Mouse (Mus musculus): ENCODE results near the gene Tmprss12. TPM values are rescaled to one million over a fixed set of nuclear protein-coding genes. Genes with fewer than 3 reads are reported as not detected.
"Not testable (repeated sequence)": the region's sequence is repeated elsewhere in the genome, so short reads cannot be mapped to it uniquely, and the experiment has no call there.

Gene Tmprss12
- total RNA-seq, 2 experiments from 2014 or later, result not detected

DNA sequence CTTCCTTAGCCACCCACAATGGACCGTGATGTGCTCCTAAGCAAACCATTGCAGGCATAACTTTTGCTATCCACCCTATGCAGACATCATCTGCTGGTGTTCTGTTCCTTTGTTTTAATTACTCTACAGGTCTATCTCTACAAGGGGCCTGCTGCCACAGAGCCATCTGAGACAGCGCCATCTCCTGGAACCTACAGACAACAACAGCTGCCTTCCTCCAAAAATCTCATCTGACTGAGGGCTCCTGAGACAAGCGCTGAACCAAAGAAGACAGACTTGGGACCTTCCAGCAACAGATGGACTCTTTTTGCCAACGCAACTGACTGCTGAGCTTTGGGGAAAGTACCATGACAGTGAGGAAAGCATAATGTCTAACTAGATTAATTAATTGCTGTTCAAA lies 47.5 kb downstream of the Tmprss12 start:
- not testable (repeated sequence) for DNase-seq

DNA sequence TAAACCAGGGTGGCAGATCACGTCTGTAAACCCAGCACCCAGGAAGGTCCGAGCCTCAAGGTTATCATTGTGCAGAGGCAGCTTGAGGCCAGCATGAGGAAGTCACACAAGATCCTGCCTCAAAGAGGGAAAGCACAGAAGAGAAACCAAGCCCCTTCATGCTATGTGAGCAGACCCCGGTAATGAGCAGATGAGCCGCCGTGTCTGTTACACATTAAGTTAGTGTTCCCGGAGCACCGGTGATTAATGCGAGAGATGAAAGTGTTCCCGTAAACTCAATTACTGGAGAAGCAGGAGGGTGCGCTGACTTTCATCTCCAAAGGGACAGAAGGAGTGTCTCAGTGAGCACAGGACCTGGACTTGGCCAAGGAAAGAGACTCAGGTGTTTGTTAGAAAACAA lies 48.7 kb downstream of the Tmprss12 start:
- not testable (repeated sequence) for DNase-seq

DNA sequence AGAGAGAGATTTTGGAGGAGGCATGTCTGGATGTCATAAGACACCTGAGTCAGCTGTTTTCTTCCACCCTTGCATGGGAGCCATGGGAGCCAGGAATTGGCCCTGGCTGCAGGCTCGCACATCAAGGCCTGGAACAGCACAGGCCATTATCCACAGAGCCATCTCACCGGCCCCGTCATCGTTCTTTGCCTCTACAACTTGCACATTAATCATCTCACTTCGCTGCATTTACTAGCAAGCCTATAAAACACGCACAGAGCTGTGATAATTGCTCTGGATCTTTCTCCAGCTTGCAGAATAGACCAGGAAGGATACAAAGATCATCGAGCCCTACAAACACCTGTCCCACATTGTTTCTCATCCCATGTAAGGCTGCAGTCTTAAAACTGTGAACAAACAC lies 50.1 kb downstream of the Tmprss12 start:
- DNase-seq, result no peak

DNA sequence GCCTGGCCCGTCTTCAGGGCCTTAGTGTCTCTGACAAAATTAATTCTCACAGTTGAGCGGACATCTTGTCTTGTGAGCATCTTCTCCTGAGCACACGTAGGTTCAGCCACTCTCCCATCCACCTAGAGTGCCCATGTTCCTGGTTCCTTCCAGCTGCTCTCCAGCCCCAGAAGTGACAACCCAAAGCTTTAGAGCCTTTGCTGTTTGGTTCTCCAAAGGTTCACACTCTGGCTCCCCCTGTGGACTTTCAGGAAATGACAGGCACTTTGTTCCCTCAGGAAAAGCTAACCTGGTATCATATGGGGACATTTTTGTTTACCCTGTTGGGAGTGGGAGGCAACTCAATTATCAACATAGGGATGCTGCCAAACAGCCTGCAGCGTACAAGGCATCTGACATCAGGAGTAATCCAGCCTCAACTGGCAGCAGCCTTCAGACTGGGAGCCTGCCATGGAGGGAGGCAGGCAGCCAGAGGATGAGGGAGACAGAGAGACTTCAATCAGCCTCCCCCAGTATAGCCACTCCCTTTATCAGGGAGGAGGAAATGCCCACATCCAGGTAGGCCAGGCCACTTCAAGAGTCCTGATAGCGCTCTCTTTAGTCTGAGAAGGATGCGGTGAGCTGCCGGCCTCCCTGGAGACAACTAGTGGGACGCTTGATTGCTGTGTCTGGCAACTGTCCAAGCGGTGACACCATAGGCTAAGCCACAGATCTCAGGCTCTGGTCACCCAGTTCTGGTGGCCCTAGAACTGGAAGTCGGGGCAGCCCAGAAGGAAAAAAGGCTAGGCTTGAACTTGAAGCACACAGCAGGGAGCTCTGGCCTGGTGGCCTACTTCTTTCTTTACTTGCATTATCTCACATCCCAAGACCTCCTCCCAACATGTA lies 51.7 kb downstream of the Tmprss12 start:
- DNase-seq, result not testable (repeated sequence)

DNA sequence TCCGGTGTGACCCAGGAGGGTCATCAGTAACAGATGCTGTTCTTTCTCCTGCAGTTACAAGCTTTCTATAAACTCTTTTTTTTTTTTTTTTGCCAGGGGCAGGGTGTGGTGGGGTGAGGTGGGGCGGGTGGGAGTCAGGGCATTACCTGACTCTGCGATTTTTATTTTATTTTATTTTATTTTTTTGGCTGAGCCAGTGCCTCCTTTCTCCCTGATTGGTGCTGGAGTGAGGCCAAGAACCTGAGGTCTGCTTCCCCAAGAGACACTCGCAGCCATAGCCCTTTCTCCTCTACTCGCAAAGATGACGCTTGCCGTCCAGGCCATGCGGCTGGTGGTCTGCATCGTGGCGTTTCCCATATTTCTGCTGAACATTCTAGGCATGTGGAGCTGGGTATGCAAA lies 54.0 kb downstream of the Tmprss12 start, which contains the start of gene Mettl7a3:
Gene Mettl7a3, plus strand, starts transcription at position 301 of the 400 bp plus-strand sequence.
- DNase-seq, result no peak

DNA sequence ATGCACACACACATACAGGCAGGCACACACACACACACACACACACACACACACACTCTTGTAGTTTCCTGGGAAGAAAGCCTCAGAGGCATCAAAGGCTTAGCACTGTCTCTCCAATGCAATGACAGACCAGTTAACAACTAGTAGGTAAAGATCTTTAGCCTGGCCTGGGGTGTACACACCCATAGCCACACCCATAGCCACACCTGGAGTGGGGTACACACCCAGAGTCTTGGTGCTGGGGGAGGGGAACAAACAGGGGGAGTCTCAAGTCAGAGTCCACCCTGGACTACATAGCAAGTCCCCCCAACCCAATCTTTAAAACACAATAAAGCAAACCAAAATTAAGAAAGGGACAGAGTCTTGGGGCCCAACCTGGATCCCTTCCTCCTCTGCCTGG lies 56.7 kb downstream of the Tmprss12 start:
- not testable (repeated sequence) for DNase-seq

DNA sequence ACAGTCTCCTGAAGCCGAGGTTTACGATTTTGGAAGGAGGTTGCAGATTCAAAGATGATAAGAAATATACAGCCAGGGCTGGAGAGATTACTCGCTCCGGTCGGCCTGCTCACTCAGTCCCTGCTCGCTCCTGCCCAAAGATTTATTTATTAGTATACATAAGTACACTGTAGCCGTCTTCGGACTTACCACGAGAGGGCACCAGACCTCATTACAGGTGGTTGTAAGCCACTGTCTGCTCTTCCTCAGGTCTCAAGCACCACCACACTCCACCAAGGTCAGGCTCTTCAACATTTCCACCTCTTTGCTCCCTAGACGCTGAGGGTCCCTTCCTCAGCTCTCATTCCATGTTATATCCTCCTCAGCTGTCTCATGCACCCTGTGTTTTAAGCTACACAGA lies 57.2 kb downstream of the Tmprss12 start:
- DNase-seq, result not testable (repeated sequence)

DNA sequence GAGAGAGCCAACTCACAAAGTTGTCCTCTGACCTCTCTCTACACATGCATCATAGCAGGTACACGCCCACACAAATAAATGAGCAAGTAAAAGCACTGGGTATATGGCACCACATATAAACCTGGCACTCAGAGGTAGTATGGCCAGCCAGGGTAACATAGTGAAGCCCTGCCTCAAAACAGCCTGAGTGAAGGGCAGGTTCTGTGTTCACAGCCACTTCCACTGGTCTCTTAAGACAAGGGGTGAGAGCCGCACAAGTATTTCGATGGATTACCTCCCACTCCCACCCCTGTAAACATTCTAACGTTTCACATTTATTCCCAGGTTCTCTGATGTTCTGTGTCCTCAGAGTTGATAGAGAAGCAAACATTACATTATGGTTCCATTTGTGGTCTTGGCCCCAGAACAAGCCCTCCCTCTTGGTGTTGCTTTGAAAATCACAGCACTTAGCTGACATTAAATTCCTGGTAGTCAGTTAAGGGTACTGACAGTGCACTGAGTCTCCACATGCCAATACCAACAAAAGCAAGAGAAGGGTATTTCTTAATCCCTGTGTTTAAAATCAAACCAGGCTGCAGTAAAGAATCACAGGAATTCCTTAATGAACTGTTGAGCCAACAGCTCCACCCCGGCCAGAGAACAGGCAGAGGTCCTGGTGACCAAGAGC lies 60.8 kb downstream of the Tmprss12 start:
- not testable (repeated sequence) for DNase-seq

Other genes with a start within 250 kb of the Tmprss12 start
- 10 to 100 TPM; 48.5 to 58.8 TPM for gene Dip2b, start 242.2 kb upstream of the Tmprss12 start, total RNA-seq (2021)
- 10 to 100 TPM; 17.4 to 22.9 TPM for gene Atf1, start 53.0 kb upstream of the Tmprss12 start, total RNA-seq (2021)
- 10 to 100 TPM; 33.7 to 40.8 TPM for gene Mettl7a1, start 23.3 kb downstream of the Tmprss12 start, total RNA-seq (2021)
- gene Mettl7a3, start 54.1 kb downstream of the Tmprss12 start, total RNA-seq (2021), result under 1 TPM; 0.40 to 0.63 TPM
- gene Methig1, start 72.3 kb downstream of the Tmprss12 start, total RNA-seq (2021), result not detected
- 1 to 10 TPM in 1 of 2 experiments, under 1 TPM in 1; 0.76 to 1.0 TPM for gene Mettl7a2, start 72.4 kb downstream of the Tmprss12 start, total RNA-seq (2021)
- not detected for gene Higd1c, start 83.7 kb downstream of the Tmprss12 start, total RNA-seq (2021)
- not detected for gene Gm5475, start 141.3 kb downstream of the Tmprss12 start, total RNA-seq (2021)
- 10 to 100 TPM; 54.0 to 61.5 TPM for gene Slc11a2, start 144.2 kb downstream of the Tmprss12 start, total RNA-seq (2021)
- gene Letmd1, start 188.2 kb downstream of the Tmprss12 start, total RNA-seq (2021), result 10 to 100 TPM; 60.0 to 63.0 TPM
- gene Csrnp2, start 214.7 kb downstream of the Tmprss12 start, total RNA-seq (2021), result 10 to 100 TPM; 25.8 to 26.1 TPM

All from layer of hippocampus, postnatal 36 days (tissue).